Mouse (Mus musculus): Measurements from ENCODE around the gene Mrgprb2.

The Mrgprb2 gene

GRCm38 (mm10) chr7:48557986-48558385 is at the start of gene Mrgprb2:
Gene Mrgprb2, minus strand, starts transcription at chr7:48558086.
- DNase-seq (ENCODE audit: low spot score), result no peak
